Mouse (Mus musculus): Measurements from ENCODE around the gene Rpl36-ps4. TPM values are rescaled to one million over a fixed set of nuclear protein-coding genes. Genes with fewer than 3 reads are reported as not detected.

The Rpl36-ps4 gene
- total RNA-seq (2021), result not detected in 2 replicates
- long read RNA-seq, experiment 1, result 0 reads
- long read RNA-seq, experiment 2, result 0 reads

- no peak for DNase-seq
Observed at GRCm38 (mm10) chr17:87920677-87921076, at the start of gene Rpl36-ps4. Gene Rpl36-ps4, plus strand, starts transcription at chr17:87920977.

- DNase-seq, result no peak
Observed at GRCm38 (mm10) chr17:87871461-87872126, 49.2 kb upstream of the Rpl36-ps4 start.

GRCm38 (mm10) chr17:87872286-87872685 lies 48.5 kb upstream of the Rpl36-ps4 start:
- DNase-seq, result no peak

DNA sequence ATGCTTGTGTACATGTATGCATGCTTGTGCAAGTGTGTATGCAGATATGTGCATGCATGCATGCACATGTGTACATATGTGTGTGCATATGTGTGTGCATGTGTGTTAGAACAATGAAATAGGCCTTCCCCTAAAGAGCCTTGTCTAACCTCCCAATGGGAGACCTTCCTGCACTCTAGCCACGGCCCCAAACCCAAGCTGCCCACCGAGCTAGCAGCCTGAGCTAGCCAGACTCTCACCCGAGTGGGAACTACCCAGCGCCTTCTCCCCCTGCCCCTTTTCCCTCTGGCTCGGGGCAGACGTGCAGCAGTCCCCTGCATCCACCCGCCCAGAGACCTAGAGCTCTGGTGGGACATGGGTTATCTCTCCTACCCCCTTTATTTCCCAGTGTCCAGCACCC lies 47.3 kb upstream of the Rpl36-ps4 start:
- no peak for DNase-seq

GRCm38 (mm10) chr17:87873943-87874342 lies 46.8 kb upstream of the Rpl36-ps4 start:
- no peak for DNase-seq

DNA sequence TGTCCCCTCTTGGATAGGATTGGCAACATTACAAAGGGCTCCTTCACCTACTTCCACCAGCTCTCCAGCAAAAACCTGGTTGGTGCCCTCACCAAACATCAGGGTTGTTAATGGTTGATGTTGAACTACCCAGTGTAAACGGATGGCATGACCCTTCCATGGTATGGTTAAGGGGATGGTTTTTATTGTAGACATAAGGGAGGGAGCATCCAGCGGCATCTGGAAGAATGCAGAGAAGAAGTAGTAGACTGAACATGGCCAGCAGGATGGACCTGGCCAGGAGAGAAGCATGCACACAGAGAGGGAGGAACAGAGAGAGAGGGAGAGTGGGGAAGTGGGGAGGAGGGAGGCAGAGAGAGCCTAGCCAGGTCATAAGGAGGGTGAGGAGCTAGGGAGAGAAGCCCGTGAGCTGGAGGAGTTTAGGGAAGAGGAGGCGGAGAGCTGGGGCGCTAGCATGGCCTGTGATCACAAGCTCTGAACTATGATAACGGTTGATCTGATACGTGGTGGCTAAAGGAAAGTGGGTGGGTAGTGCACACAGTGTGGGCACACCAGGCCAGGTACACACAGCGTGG lies 45.3 kb upstream of the Rpl36-ps4 start:
- DNase-seq, result no peak

DNA sequence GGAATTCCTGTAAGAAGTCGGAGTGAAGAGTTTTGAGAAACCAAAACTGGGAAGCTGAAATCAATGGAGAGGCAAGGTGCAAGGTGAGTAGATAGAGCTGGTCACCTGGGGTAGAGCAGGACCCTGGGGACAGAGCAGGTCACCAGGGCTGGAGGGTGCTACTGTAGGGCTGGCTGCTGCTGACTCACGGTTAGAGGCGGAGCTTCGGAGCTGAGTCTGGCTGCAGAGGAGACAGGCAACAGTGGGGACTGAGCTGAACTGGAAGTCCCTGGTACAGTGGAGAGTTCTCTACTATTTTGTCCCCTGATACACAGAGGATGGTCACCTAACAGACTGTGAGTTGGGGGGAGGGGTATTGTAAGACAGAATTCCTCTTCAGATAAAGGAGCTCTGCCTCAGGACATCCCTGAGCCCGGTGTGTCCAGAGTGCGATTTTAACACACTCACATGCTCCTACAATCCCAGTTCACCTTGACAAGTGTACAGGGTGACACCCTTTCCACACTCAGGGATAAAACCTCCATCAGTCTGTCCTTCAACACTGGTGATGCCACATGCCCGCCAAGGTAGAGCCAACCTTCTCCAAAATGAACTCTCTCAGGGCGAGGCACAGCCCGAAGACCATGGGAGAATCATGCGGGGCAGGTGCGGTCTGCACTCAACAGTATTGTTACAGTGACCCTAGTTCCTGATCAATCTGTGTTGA lies 44.3 kb upstream of the Rpl36-ps4 start:
- peak; percentile 42 for DNase-seq

DNA sequence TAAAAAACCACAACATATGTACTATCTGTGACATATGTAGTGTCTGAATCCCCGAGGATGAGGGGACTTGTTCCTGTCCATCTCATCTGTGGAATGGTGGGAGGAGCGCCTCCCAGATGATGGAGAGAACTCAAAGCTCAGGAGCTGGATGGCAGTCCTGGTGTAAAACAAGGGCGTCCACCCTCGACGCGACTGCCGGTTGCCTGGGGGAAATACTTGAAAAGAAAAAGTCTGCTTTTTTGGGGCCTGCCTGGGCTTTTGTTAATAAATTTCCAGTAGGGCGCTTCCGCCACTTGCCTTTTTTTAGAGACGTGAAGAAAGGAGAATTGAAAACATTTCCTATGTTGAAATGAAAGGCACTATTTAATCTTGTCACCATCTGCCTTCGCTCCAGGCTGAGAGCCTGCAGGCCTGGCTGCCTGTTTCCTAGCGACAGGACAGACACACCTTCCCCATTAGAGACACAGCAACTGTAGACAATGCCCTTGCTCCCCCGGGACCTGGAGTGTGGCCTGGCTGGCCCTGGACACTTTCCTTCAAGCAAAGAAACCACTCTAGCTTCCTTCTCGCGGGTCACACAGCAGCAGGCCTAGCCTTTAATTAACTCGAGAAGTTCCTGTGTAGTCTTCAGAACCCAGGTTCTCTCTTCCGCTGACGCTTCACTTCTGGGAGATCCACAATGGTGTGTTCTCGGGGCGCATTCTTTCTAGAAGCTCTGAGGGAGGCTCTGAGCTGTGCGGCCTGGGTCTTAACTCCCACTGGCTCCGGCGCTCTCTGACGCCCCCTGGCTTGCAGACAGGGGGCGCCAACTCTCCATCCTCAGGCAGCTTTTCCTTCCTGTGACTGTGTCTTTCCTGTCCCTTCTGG lies 43.3 kb upstream of the Rpl36-ps4 start:
- DNase-seq, result peak; percentile 38

- DNase-seq, result no peak
Observed at GRCm38 (mm10) chr17:87878556-87879483, 42.0 kb upstream of the Rpl36-ps4 start.

DNA sequence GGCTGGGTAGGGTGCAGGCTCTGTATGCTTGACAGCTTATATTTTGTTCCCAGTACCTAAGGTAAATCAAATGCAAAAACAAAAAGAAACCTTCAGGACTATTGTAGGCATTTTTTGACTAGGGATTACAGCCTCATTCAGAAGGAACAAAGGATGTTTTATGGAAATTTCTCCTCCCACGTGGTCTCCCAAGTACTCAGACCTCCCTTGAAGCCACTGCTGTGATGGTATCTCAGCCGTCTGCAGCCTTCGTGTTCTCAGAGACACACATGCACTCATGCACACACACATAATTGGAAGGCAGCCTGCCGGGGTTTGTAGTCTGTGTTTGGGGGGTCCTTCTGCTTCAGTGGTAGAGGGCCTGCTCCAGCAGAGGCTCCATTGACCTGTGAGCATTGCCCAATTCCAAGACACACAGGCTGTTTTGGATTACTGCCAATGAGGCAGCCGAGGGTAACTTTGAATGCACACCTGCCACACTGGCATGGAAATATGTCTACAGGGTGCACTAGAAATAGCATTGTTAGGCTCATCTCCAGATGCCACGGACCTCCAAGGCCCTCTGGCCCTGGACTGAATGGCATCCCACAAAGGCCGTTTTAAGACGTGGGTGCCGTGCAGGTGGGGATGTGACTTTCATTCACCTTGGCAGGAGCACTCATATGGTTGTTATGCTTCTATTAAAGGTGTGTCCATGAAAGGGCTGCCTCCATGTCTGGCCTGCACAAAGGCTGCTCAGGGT lies 41.1 kb upstream of the Rpl36-ps4 start:
- no peak for DNase-seq

- DNase-seq, result peak; percentile 76
Observed at GRCm38 (mm10) chr17:87882594-87882993, 38.2 kb upstream of the Rpl36-ps4 start.

DNA sequence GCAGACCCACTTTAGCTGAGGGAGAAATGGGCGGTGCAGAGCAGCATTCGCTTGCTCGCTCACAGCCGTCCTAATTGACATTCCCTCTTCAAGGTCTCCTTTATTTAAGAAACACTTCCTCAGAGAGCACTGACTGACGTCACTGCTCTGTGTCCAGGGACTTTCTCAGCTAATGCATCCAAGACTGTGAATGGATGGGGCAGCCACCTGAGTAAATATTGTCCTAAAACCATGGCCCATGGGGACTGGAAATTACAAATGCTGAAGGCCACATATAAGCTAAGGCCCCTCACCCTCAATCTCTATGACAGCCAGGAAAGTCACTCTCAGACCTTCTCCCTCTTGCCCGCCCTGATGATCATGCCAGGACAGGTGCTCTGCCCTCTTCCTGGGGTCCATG lies 23.6 kb upstream of the Rpl36-ps4 start:
- no peak for DNase-seq

GRCm38 (mm10) chr17:87900677-87901076 lies 20.1 kb upstream of the Rpl36-ps4 start:
- DNase-seq, result no peak

DNA sequence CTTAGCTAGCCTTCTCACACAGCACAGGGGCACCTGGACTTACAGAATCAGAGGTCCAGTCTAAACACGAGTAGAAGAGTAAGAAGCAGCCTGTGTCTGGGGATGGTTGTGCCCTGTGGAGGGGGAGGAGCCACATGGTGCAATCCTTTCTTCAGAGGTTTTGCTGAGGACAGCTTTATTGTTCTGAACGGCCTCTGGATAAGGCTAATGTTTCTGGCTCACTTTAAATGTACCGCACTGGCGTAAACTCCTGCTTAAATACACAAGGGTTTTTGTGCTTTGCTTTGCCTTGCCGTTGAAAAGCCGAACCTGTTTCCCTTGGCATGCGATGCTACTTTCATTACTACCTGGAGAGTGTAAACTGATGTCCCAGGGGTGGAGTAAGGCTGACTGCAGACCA lies 19.6 kb upstream of the Rpl36-ps4 start:
- no peak for DNase-seq

GRCm38 (mm10) chr17:87903213-87903612 lies 17.6 kb upstream of the Rpl36-ps4 start:
- no peak for DNase-seq

DNA sequence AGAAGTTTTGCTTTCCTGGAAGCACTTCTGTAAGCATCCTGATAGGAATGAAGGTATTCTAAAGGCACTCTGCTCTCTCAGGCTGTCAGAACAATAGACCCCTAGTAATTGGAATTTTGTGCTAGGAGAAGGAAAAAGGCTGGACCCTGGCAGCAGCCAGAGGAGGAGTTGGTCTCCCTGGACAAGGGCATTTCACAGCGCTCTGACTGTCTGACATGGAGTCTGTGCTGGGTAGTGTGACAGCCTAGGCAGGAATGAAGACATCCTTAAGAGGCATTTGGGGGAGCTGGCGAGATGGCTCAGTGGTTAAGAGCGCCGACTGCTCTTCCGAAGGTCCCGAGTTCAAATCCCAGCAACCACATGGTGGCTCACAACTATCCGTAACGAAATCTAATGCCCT lies 17.1 kb upstream of the Rpl36-ps4 start:
- DNase-seq, result no peak

- no peak for DNase-seq
Observed at GRCm38 (mm10) chr17:87915386-87915785, 5.4 kb upstream of the Rpl36-ps4 start.

DNA sequence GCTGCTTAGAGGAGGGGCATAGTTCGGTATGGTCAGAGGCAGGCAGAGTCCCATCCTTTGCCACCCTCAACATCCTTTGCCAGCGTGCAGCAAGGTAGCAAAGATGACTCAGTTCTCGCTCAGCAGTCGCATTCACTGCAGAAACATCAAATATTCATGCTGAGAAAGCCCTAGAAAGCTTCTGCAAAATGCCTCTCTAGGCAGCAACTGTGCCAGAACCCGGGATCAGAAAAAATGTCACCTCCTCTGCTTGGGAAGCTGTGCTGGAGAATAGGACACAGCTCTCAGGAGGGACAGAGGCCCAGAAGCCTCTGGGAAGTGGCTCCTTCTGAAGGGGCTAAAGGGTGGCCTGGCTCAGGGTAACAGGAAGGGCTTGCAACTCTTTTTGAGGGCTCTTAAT lies 2.7 kb upstream of the Rpl36-ps4 start:
- DNase-seq, result no peak

DNA sequence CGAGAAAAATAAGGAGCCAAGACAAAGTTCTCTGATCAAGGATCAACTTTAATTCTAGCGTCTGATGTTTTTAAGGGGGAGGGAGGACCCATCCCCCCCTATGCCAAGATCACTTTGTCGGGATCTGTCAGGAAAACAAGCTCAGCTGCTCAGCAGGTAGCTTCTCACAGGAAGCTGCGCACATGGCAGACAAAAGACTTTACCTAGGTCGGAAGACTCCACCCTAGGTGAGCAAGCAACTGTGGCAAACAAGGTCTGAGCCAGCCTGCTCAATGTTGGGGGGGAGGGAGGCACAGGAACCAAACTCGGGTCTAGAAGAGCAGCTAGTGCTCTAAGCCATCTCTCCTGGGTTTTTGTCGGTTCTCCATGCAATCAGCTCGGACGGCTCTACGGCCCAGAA lies 13.5 kb downstream of the Rpl36-ps4 start:
- no peak for DNase-seq

GRCm38 (mm10) chr17:87934736-87935135 lies 14.0 kb downstream of the Rpl36-ps4 start:
- no peak for DNase-seq

GRCm38 (mm10) chr17:87936156-87936555 lies 15.4 kb downstream of the Rpl36-ps4 start:
- DNase-seq, result no peak

Data from adrenal gland, postnatal 14 days (tissue).